Mouse (Mus musculus): ENCODE measurements around the gene Zfp950. TPM values are rescaled to one million over a fixed set of nuclear protein-coding genes. Genes with fewer than 3 reads are reported as not detected.

Zfp950 gene
- polyA plus RNA-seq, 1 experiment from 2014 or later: 42.6 TPM

Other genes with a start within 250 kb of the Zfp950 start
- gene Gm7102, start 35.5 kb upstream of the Zfp950 start, polyA plus RNA-seq (2014; fragmentation: Nextera tagmentation; extraction: Ambion mirVana): 0.15 TPM in 1 of 2 replicates, not detected in the other
- gene Gm6020, start 43.0 kb upstream of the Zfp950 start, polyA plus RNA-seq (2014; fragmentation: Nextera tagmentation; extraction: Ambion mirVana): not detected in 2 replicates
- 35.8 and 37.9 TPM in 2 replicates for gene Csf2ra, start 87.6 kb upstream of the Zfp950 start, polyA plus RNA-seq (2014; fragmentation: Nextera tagmentation; extraction: Ambion mirVana)
- not detected in 2 replicates for gene Gm21060, start 156.2 kb upstream of the Zfp950 start, polyA plus RNA-seq (2014; fragmentation: Nextera tagmentation; extraction: Ambion mirVana)